31 mouse cellular contexts compared by ENCODE assay signal in the genomic region with DNA sequence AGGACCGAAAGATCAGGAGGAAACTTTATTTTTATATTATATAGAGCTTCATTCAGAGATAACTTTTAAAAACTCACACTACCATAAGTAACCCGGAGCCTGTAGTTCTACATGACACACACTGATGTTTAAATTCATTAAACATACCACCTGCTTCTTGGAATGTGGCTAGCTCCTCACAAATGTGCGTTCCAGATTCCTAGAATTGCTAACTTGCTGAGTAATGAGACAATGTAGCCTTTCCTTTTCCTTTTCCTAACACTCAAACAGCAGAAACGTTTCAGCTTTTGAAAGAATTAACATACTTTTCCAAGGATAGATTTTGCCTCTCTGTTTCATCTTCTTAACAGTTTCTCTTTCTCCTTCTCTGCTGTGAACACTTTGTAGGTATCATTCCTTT.
DNase-seq lines count a peak whose midpoint lies in the region; ATAC-seq and TF ChIP-seq lines count a peak whose summit lies in the region.
"Had no signal": no experiment of that assay in that cellular context is flagged by ENCODE, and none has a peak within 500 bp of the region (broad histone marks: within the 10 kb centered on the region; RNA-seq: fewer than 3 reads in every experiment).

No protein-coding gene starts in this region.

- peak; percentile 14 for DNase-seq in lung, embryonic 14.5 days
- DNase-seq in lung, postnatal 14 days: no peak
- DNase-seq in right cerebral cortex, adult 2 months (ENCODE audit: low spot score in 2 of 2): peak; percentile 10 to 37
- no peak for DNase-seq in right cerebral cortex, postnatal 25 days
- DNase-seq in R1 (ENCODE audit: low read depth, low spot score): peak; percentile 23
- DNase-seq in lung, postnatal 36 days: peak; percentile 15
- DNase-seq in gastrocnemius, postnatal 10 days: no peak
- DNase-seq in cerebellum, adult 18-20 months: no peak
- DNase-seq: adrenal gland, adult 2 months; adrenal gland, postnatal 36 days; cerebellum, adult 9-11 months; embryo, embryonic 11 days; gastrocnemius, adult 2 months; heart, adult 2 months; heart, postnatal 4 days; kidney, adult 9 months; kidney, postnatal 14 days; layer of hippocampus, adult 9-11 months; thymus, adult 2 months had no signal

- no peak overlapping the region for H3K9ac ChIP-seq in lung, embryonic 14.5 days
- H3K9ac ChIP-seq: embryonic facial prominence, embryonic 12.5 days; heart, embryonic 12.5 days; hindbrain, embryonic 13.5 days; liver, embryonic 12.5 days; lung, embryonic 15.5 days; midbrain, embryonic 12.5 days; neural tube, embryonic 12.5 days had no signal

- WGBS in lung, embryonic 14.5 days: 46% methylated on average over 4 of the region's 4 CpGs

- no peak overlapping the region for H3K4me2 ChIP-seq in lung, embryonic 14.5 days
- H3K4me2 ChIP-seq: embryonic facial prominence, embryonic 12.5 days; heart, embryonic 12.5 days; hindbrain, embryonic 13.5 days; liver, embryonic 12.5 days; lung, embryonic 15.5 days; midbrain, embryonic 12.5 days; neural tube, embryonic 12.5 days had no signal

- no peak for TF ChIP-seq CTCF in lung, embryonic 14.5 days (IDR thresholded peaks at IDR 0.05; ENCODE audit: low read depth)

- no peak for ATAC-seq in lung, embryonic 14.5 days (ENCODE audit: insufficient read depth)
- ATAC-seq: forebrain, embryonic 14.5 days; intestine, embryonic 16.5 days; liver, embryonic 12.5 days had no signal

- H3K36me3 ChIP-seq in lung, embryonic 14.5 days (ENCODE audit: insufficient read depth): no peaks in the 10 kb centered on the region
- H3K36me3 ChIP-seq: embryonic facial prominence, embryonic 12.5 days; heart, embryonic 12.5 days; hindbrain, embryonic 13.5 days; liver, embryonic 12.5 days; lung, embryonic 15.5 days; midbrain, embryonic 12.5 days; neural tube, embryonic 12.5 days had no signal

- H3K9me3 ChIP-seq in lung, embryonic 14.5 days (ENCODE audit: low read depth, low read length): no peaks in the 10 kb centered on the region
- H3K9me3 ChIP-seq: embryonic facial prominence, embryonic 12.5 days; heart, embryonic 12.5 days; hindbrain, embryonic 13.5 days; liver, embryonic 12.5 days; lung, embryonic 15.5 days; midbrain, embryonic 12.5 days; neural tube, embryonic 12.5 days had no signal

- no peaks in the 10 kb centered on the region for H3K4me1 ChIP-seq in lung, embryonic 14.5 days (ENCODE audit: insufficient read depth)
- H3K4me1 ChIP-seq: embryonic facial prominence, embryonic 12.5 days; heart, embryonic 12.5 days; hindbrain, embryonic 13.5 days; liver, embryonic 12.5 days; lung, embryonic 15.5 days; megakaryocyte, embryonic 14.5 days; midbrain, embryonic 12.5 days; neural tube, embryonic 12.5 days had no signal

- H3K27me3 ChIP-seq in lung, embryonic 14.5 days (ENCODE audit: insufficient read depth, low read length): no peaks in the 10 kb centered on the region
- H3K27me3 ChIP-seq: CH12.LX; embryonic facial prominence, embryonic 12.5 days; heart, embryonic 12.5 days; hindbrain, embryonic 13.5 days; liver, embryonic 12.5 days; lung, embryonic 15.5 days; megakaryocyte, embryonic 14.5 days; midbrain, embryonic 12.5 days; neural tube, embryonic 12.5 days had no signal

- no peak overlapping the region for H3K27ac ChIP-seq in lung, embryonic 14.5 days (ENCODE audit: low read depth)
- H3K27ac ChIP-seq: embryonic facial prominence, embryonic 12.5 days; gastrocnemius, adult 2 months; heart, adult 2 months; hindbrain, embryonic 13.5 days; liver, embryonic 12.5 days; lung, embryonic 15.5 days; midbrain, embryonic 12.5 days; neural tube, embryonic 12.5 days had no signal

- H3K4me3 ChIP-seq in lung, embryonic 14.5 days (ENCODE audit: low read depth, low read length): no peak overlapping the region
- H3K4me3 ChIP-seq: embryonic facial prominence, embryonic 12.5 days; gastrocnemius, adult 2 months; heart, adult 2 months; heart, embryonic 12.5 days; hindbrain, embryonic 13.5 days; liver, embryonic 12.5 days; lung, embryonic 15.5 days; megakaryocyte, embryonic 14.5 days; midbrain, embryonic 12.5 days; myocyte; neural tube, embryonic 12.5 days had no signal

Comparison
In these comparisons a context has a peak if more than half of its experiments do, and no peak if none do; other contexts are left out.
1. DNase-seq: peak in lung, embryonic 14.5 days (single experiment), right cerebral cortex, adult 2 months (2 of 2), R1 (single experiment) and lung, postnatal 36 days (single experiment); none in lung, postnatal 14 days (single experiment), right cerebral cortex, postnatal 25 days (single experiment), gastrocnemius, postnatal 10 days (single experiment) and cerebellum, adult 18-20 months (0 of 2).